Mouse (Mus musculus) kidney, adult 2 months (tissue): ENCODE results near the gene Tardbp. TPM values are rescaled to one million over a fixed set of nuclear protein-coding genes. Genes with fewer than 3 reads are reported as not detected.

ENCODE experiments used
- DNase-seq: peaks from one replicate; pipeline ENCODE4 v3.0.0; 2021
- H3K27ac ChIP-seq: fragments of 200-500 bp; 2 replicates; pipeline ENCODE4 v1.5.1; 2012; ENCODE audit warnings: low read depth, low read length, control low read depth, inconsistent platforms; ENCODE audit not compliant: insufficient read depth
- H3K27me3 ChIP-seq: fragments of 200-500 bp; replicated peaks from 2 replicates; pipeline ENCODE4 v1.6.1; 2012; ENCODE audit warnings: mild to moderate bottlenecking, moderate library complexity, low read length, inconsistent platforms; ENCODE audit not compliant: control insufficient read depth, insufficient read depth
- H3K36me3 ChIP-seq: fragments of 200-500 bp; 2 replicates; pipeline ENCODE4 v1.6.1; 2012; ENCODE audit warnings: mild to moderate bottlenecking, moderate library complexity, low read length, inconsistent platforms; ENCODE audit not compliant: control insufficient read depth, insufficient read depth
- H3K4me1 ChIP-seq: fragments of 200-500 bp; 2 replicates; pipeline ENCODE4 v1.6.1; 2011; ENCODE audit warnings: low read length; ENCODE audit not compliant: control insufficient read depth, insufficient read depth
- H3K4me3 ChIP-seq: fragments of 200-500 bp; 2 replicates; pipeline ENCODE4 v1.5.1; 2011; ENCODE audit warnings: mild to moderate bottlenecking, low read depth, low read length, control low read depth; ENCODE audit not compliant: insufficient read depth
- CTCF ChIP-seq: fragments of 200-500 bp; conservative IDR thresholded peaks from 2 replicates; pipeline ENCODE4 v1.5.1; 2011; ENCODE audit warnings: low read depth, mild to moderate bottlenecking, control low read depth, low read length, moderate library complexity, mixed read lengths; ENCODE audit not compliant: insufficient read depth, insufficient read length
- POLR2A ChIP-seq: fragments of 200-500 bp; IDR thresholded peaks from one replicate; pipeline ENCODE4 v1.6.1; 2011; ENCODE audit warnings: low read depth, low read length, control low read depth
- WGBS: fragments of 180-500 bp; shearing (Covaris S2); methylation state at CpG from one replicate; pipeline ENCODE4 v1.1.7; 2018; 5-methylcytosine and 5-hydroxymethylcytosine counted together
- polyA plus RNA-seq: library from polyadenylated mRNA; depleted of rRNA; stranded (reverse); fragments of >200 nt; gene quantifications from 2 replicates; pipeline ENCODE4 v1.2.3, GENCODE M21; 2012

The Tardbp gene
- polyA plus RNA-seq, 1 experiment, result 93.3 TPM

DNA sequence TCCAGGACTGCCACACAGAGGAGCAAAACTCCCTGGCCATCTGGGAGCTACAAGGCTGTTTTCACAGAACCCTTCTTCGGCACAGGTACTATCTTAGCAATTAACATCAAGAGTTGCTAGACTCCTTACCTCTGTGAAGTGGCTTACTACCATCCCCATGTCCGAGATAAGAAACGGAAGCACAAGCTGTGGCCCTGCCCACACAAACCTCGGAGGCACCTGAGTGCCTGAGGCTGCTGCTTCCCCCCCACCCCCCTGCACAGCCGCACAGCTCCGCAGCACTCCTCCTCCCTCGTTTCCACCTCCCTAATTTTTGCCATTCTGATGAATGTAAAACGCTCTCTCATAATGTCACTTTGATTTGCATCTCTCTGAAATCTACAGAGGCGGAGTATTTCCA lies 11.5 kb upstream of the Tardbp start:
- Histone ChIP-seq H3K4me1 (peaks cover 15% of the 10 kb centered on the region; the same call in 1 of the 2 replicates), H3K27me3 (no peaks in the 10 kb centered on the region), H3K27ac (no peak overlapping the region), H3K4me3 (no peak overlapping the region), H3K36me3 (no peaks in the 10 kb centered on the region)
- no peak for DNase-seq
- WGBS, result 37% methylated on average over 9 of the region's 9 CpGs
- no peak for TF ChIP-seq POLR2A
- TF ChIP-seq CTCF, result no peak

DNA sequence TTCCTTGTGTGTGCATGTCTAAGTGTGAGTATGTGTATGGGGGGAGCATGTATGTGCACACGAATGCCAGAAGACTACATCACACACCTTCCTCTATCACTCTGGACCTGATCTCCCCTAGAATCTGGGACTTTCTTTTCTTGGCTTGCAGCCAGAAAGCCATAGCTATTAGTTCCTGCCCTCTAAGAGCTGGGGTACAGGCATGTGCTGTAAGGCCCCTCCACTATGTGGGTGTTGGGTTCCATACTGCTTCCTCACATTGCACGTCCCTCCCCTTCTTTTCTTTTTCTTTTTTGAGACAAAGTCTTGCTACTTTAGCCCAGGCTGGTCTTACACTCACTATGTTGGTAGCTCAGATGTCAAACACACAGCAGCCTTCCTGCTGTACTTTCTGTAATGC lies 8.5 kb upstream of the Tardbp start:
- DNase-seq, result no peak
- no peak overlapping the region for H3K27ac ChIP-seq
- H3K4me3 ChIP-seq, result no peak overlapping the region
- TF ChIP-seq CTCF (no peak), POLR2A (no peak)
- WGBS, result 74% methylated on average over 2 of the region's 2 CpGs
- H3K27me3 ChIP-seq, result no peaks in the 10 kb centered on the region
- peaks cover 8% of the 10 kb centered on the region; the same call in 1 of the 2 replicates for H3K4me1 ChIP-seq
- no peaks in the 10 kb centered on the region for H3K36me3 ChIP-seq

DNA sequence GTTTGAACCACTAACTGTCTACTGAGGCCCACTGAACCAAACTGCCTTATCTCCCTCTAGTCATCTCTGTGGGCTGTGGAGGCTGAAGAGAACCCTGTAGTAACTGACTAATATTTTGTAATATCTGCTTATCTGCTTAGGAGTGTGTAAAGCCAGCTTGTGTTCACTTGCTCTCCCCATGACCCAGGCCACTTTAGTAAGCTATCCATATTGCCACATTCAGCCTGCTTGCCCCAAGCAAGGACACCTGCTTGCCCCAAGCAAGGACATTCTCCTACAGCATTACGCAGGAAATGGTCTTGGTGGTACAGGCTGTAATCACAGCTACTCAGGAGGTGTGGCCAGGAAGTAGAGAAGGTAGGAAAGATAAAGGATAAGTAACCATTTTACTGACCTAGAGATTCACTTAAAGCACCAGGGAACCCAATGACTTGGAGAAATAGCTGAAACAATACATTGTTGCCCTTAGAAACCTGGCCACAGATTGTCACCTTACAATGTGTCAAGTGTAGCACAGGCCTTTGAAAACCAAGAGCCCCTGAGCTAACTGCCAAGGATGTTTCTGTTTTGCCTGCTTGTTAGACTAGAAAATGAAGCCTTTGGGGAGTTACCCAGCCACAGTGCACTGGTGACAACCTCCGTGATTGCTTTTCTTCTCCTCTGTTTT lies 6.7 kb upstream of the Tardbp start:
- Histone ChIP-seq H3K36me3 (no peaks in the 10 kb centered on the region), H3K27me3 (no peaks in the 10 kb centered on the region), H3K27ac (peak overlapping the region; percentile 69), H3K4me3 (no peak overlapping the region), H3K4me1 (peaks cover 3% of the 10 kb centered on the region; the same call in 1 of the 2 replicates)
- 44% methylated on average over 2 of the region's 2 CpGs for WGBS
- TF ChIP-seq CTCF, result no peak
- no peak for TF ChIP-seq POLR2A
- no peak for DNase-seq

DNA sequence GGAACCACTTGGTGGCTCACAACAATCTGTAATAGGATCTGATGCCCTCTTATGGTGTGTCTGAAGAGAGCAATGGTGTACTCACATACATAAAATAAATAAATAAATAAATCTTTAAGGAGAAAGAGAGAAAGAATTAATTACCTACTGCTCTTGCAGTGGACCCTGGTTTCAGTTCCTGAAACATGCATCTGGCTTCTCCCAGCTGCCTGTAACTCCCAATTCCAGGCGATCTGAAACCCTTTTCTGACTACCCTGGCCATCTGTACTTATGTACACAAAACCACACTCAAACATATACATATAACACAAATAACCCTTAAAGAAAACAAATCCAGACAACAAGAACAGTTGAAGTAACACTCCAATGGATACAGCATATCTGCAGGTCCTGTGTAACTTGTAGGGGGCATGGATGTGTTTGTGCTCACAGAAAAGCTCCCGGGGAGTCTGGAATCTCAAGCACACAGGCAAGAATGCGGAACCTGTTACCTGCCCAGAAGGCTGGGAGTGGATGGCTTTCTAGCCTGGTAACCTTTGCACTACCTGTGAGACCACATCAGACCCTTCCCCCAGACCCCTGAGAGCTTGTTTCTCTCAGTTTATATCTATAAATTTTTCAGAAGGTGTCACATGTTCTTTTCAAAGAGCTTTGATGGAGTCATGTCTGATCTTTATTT lies 5.3 kb upstream of the Tardbp start:
- H3K27ac ChIP-seq, result peak overlapping the region; percentile 87
- H3K36me3 ChIP-seq, result no peaks in the 10 kb centered on the region
- 52% methylated on average over 3 of the region's 3 CpGs for whole genome bisulfite sequencing
- no peak for TF ChIP-seq POLR2A
- no peak for TF ChIP-seq CTCF
- H3K4me3 ChIP-seq, result no peak overlapping the region
- no peaks in the 10 kb centered on the region for H3K27me3 ChIP-seq
- H3K4me1 ChIP-seq, result peaks cover 6% of the 10 kb centered on the region; the same call in 1 of the 2 replicates
- DNase-seq, result peak; percentile 61

DNA sequence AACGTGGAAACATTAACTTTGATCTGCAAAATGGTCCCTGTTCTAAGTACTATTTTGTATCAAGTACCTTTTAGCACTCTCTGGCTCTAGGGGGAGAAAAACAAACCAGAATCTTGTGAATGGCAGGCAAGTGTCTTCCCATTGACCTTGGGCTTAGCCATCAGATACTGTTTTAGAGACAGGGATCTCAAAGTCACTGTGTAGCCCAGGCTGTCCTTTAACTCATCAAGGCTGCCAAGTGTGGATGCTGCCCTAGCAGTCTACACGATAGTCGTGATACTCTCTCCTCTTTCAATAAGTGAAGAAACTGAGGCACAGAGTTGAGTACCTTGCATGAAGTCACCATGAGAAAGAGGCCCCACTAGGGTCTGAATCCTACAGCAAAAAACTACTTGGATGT lies 427 bp upstream of the Tardbp start:
- 55% methylated on average over 3 of the region's 3 CpGs for WGBS
- TF ChIP-seq CTCF (no peak), POLR2A (no peak)
- Histone ChIP-seq H3K4me1 (peaks cover 11% of the 10 kb centered on the region; the same call in 1 of the 2 replicates), H3K4me3 (no peak overlapping the region), H3K27ac (peak overlapping the region; percentile 74), H3K36me3 (peaks cover 7% of the 10 kb centered on the region), H3K27me3 (no peaks in the 10 kb centered on the region)
- no peak for DNase-seq

DNA sequence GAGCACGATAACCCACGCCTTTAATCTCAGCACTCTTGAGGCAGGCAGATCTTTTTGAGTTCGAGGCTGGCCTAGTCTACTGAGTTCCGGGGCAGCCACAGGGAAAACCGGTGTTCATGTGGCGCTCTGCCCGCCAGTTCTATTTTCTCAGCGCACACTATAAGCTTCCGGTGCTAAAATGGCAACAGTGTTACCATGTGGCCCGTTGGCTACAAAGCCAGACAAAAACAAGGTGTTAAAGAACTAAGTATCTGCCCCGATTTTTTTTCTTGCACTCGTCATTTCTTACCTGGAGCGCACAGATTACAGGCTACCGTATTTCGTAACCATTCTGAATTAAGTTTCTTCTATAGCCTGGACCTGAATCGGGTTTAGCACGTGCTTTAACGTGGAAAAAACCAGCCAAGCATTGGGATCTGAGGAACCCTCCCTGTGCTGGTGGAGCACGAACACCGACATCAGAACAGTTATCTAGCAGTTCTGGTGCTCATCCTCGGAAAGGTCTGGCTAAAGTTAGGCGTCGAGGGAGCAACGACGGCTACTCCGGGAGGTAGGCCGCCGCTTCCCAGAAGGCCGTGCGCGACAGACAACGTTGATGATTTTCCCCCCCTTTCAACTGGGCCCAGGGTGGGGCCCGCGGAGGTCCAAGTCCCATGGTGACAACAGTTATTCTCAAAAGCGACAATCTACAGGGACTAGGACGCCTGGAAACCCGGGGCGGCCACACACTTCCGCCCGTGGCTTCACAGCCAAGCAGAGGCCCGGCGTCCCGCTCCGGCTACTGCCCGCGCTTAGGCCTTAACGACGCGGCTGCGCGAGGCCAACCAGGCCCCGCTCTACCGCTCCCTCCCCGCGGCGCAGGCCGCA lies 830 bp downstream of the Tardbp start:
- peak; percentile 44 for DNase-seq

DNA sequence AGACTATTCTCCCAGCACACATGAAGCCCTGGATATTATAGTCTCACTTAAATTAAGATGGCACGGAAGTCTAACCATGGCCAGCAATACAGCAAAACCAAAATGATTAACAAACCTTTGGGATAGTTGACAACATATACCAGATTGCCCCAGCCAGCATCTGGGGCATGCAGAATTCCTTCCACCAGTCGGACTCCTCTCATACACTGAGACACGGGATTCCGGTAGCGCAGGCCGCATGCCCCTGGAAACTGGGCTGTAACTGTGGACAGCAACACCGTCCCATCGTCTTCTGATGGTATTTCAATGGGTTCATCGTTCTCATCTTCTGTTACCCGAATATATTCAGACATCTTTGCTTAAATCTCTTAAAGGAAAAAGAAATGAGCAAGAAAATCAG lies 1.8 kb downstream of the Tardbp start:
- Histone ChIP-seq H3K27ac (no peak overlapping the region), H3K27me3 (no peaks in the 10 kb centered on the region), H3K36me3 (peaks cover 16% of the 10 kb centered on the region), H3K4me1 (peaks cover 24% of the 10 kb centered on the region; the same call in 1 of the 2 replicates), H3K4me3 (no peak overlapping the region)
- 47% methylated on average over 10 of the region's 10 CpGs for WGBS
- no peak for DNase-seq
- TF ChIP-seq CTCF (no peak), POLR2A (no peak)

More for the DNA sequence above, 830 bp downstream of the Tardbp start:
- Histone ChIP-seq H3K36me3 (peaks cover 12% of the 10 kb centered on the region), H3K27ac (peak overlapping the region; percentile 96), H3K4me3 (peak overlapping the region; percentile 94), H3K27me3 (no peaks in the 10 kb centered on the region), H3K4me1 (peaks cover 19% of the 10 kb centered on the region; the same call in 1 of the 2 replicates)
- TF ChIP-seq CTCF, result no peak
- no peak for TF ChIP-seq POLR2A
- 1% methylated on average over 57 of the region's 57 CpGs for WGBS
